Comparison of ENCODE assay signal across 22 mouse cellular contexts in genomic region chr3:126613510-126614128, GRCm38 (mm10). TPM values are rescaled to one million over a fixed set of nuclear protein-coding genes. Genes with fewer than 3 reads are reported as not detected.
DNase-seq lines count a peak whose midpoint lies in the region; ATAC-seq and TF ChIP-seq lines count a peak whose summit lies in the region.
"Had no signal": no experiment of that assay in that cellular context is flagged by ENCODE, and none has a peak within 500 bp of the region (broad histone marks: within the 10 kb centered on the region; RNA-seq: fewer than 3 reads in every experiment).

No protein-coding gene starts in this region.

- peak overlapping the region; percentile 11 for H3K9ac ChIP-seq in CH12.LX (ENCODE audit: insufficient read depth, low read depth)
- no peak overlapping the region for H3K9ac ChIP-seq in neural tube, embryonic 15.5 days (replicated peaks)
- no peak overlapping the region for H3K9ac ChIP-seq in hindbrain, embryonic 11.5 days (ENCODE audit: low read depth, low read length)
- H3K9ac ChIP-seq: forebrain, postnatal 0 days; hindbrain, embryonic 12.5 days; limb, embryonic 12.5 days; liver, embryonic 12.5 days; neural tube, embryonic 13.5 days had no signal

- no peak overlapping the region for H3K4me3 ChIP-seq in kidney, adult 2 months (ENCODE audit: insufficient read depth, low read depth, low read length)
- peak overlapping the region; percentile 20 to 36 (median 35) for H3K4me3 ChIP-seq in CH12.LX (replicated peaks in 1 of 3; ENCODE audit: low read depth in 2 of 3, low read length in 2 of 3, poor library complexity in 1 of 3)
- H3K4me3 ChIP-seq in macrophage (ENCODE audit: inconsistent target), result no peak overlapping the region
- H3K4me3 ChIP-seq in neural tube, embryonic 15.5 days (replicated peaks), result no peak overlapping the region
- no peak overlapping the region for H3K4me3 ChIP-seq in hindbrain, embryonic 11.5 days (ENCODE audit: low read depth, low read length)
- H3K4me3 ChIP-seq: forebrain, embryonic 10.5 days; gastrocnemius, adult 2 months; hindbrain, embryonic 12.5 days; limb, embryonic 12.5 days; liver, embryonic 12.5 days; midbrain, embryonic 10.5 days; neural tube, embryonic 13.5 days had no signal

- in situ Hi-C loops in CH12.LX (cut with MboI; ENCODE audit: low pct_ligation_motif_present, low pct_unique_long_range_greater_than_20kb, low sequenced_read_pairs), result no loop called here

- TF ChIP-seq RAD21 in CH12.LX (IDR thresholded peaks at IDR 0.05; ENCODE audit: low read depth, low read length), result no peak; the same call in 1 of the 2 replicates

- dilution Hi-C loops in CH12.LX (cut with MboI; ENCODE audit: extremely low pct_ligation_motif_present, extremely low pct_unique_long_range_greater_than_20kb, low sequenced_read_pairs), result no loop called here

- TF ChIP-seq EP300 in CH12.LX (IDR thresholded peaks at IDR 0.05; ENCODE audit: low read length), result peak; percentile 95

- peaks cover 5% of the 10 kb centered on the region; the same call in 1 of the 2 replicates for H3K4me1 ChIP-seq in kidney, adult 2 months (ENCODE audit: control insufficient read depth, insufficient read depth, low read length)
- peaks cover 4 to 60% of the 10 kb centered on the region in 2 experiments; a peak in 3 of 4 replicates for H3K4me1 ChIP-seq in CH12.LX (ENCODE audit: control insufficient read depth in 1 of 2, insufficient read depth in 2 of 2)
- H3K4me1 ChIP-seq in neural tube, embryonic 15.5 days, result peaks cover 31% of the 10 kb centered on the region
- H3K4me1 ChIP-seq in hindbrain, embryonic 11.5 days (replicated peaks; ENCODE audit: control insufficient read depth, insufficient read depth, low read length), result no peaks in the 10 kb centered on the region
- H3K4me1 ChIP-seq: hindbrain, embryonic 12.5 days had no signal

- peak overlapping the region; percentile 32 for H3K4me2 ChIP-seq in CH12.LX (ENCODE audit: insufficient read depth, low read depth, poor library complexity, severe bottlenecking)
- no peak overlapping the region for H3K4me2 ChIP-seq in neural tube, embryonic 15.5 days
- H3K4me2 ChIP-seq in hindbrain, embryonic 11.5 days (replicated peaks; ENCODE audit: low read depth, low read length), result no peak overlapping the region
- H3K4me2 ChIP-seq: hindbrain, embryonic 12.5 days; limb, embryonic 12.5 days; liver, embryonic 12.5 days; neural tube, embryonic 13.5 days had no signal

- no peak for ATAC-seq in neural tube, embryonic 15.5 days (ENCODE audit: low FRiP score)
- ATAC-seq in hindbrain, embryonic 11.5 days (ENCODE audit: low FRiP score), result no peak
- ATAC-seq: forebrain, postnatal 0 days; liver, embryonic 12.5 days; Patski had no signal

- peak; percentile 36 for DNase-seq in kidney, adult 2 months
- DNase-seq in kidney, adult 11 months, result no peak
- DNase-seq in A20 (ENCODE audit: low read depth, low spot score), result peak; percentile 39
- DNase-seq in CH12.LX (ENCODE audit: extremely low read depth), result no peak
- DNase-seq in neural tube, embryonic 10.5 days (ENCODE audit: extremely low spot score, low spot score), result no peak
- no peak for DNase-seq in hindbrain, embryonic 11.5 days (ENCODE audit: low spot score)
- DNase-seq: cerebellum, postnatal 36 days; forebrain, postnatal 0 days; gastrocnemius, adult 2 months; heart, adult 18-20 months; kidney, postnatal 4 days; lung, adult 2 months; thymus, postnatal 14 days had no signal

- WGBS in kidney, adult 2 months, result 37% methylated on average over 11 of the region's 11 CpGs
- WGBS in macrophage (ENCODE audit: missing documents), result 22% methylated on average over 10 of the region's 11 CpGs
- 66% methylated on average over 11 of the region's 11 CpGs for WGBS in neural tube, embryonic 15.5 days
- WGBS in hindbrain, embryonic 11.5 days, result 73% methylated on average over 11 of the region's 11 CpGs

- no peak for TF ChIP-seq CTCF in kidney, adult 2 months (conservative IDR thresholded peaks at IDR 0.05; ENCODE audit: insufficient read depth, insufficient read length, low read depth, low read length)
- no peak for TF ChIP-seq CTCF in CH12.LX (conservative IDR thresholded peaks at IDR 0.05 in 1 of 2, IDR thresholded peaks at IDR 0.05 in 1 of 2; ENCODE audit: low read depth in 2 of 2, low read length in 2 of 2)

- no peaks in the 10 kb centered on the region for H3K36me3 ChIP-seq in kidney, adult 2 months (ENCODE audit: control insufficient read depth, insufficient read depth, low read length)
- peaks cover 7 to 30% of the 10 kb centered on the region in 2 experiments for H3K36me3 ChIP-seq in CH12.LX (replicated peaks in 1 of 2; ENCODE audit: control insufficient read depth in 1 of 2, insufficient read depth in 1 of 2, low read length in 1 of 2)
- no peaks in the 10 kb centered on the region for H3K36me3 ChIP-seq in macrophage (ENCODE audit: inconsistent target)
- H3K36me3 ChIP-seq in neural tube, embryonic 15.5 days, result peaks cover 7% of the 10 kb centered on the region; the same call in 1 of the 2 replicates
- H3K36me3 ChIP-seq in hindbrain, embryonic 11.5 days (ENCODE audit: control insufficient read depth, insufficient read depth, low read length), result no peaks in the 10 kb centered on the region
- H3K36me3 ChIP-seq: hindbrain, embryonic 12.5 days; limb, embryonic 12.5 days; liver, embryonic 12.5 days; midbrain, embryonic 10.5 days had no signal

- no peak overlapping the region for H3K27ac ChIP-seq in kidney, adult 2 months (ENCODE audit: insufficient read depth, low read depth, low read length)
- H3K27ac ChIP-seq in CH12.LX (ENCODE audit: insufficient read depth, low read depth) (peak overlapping the region; percentile 94), macrophage (peak overlapping the region; percentile 53)
- H3K27ac ChIP-seq in neural tube, embryonic 15.5 days (replicated peaks), result no peak overlapping the region
- H3K27ac ChIP-seq in hindbrain, embryonic 11.5 days (ENCODE audit: low read depth, low read length), result no peak overlapping the region
- H3K27ac ChIP-seq: forebrain, embryonic 10.5 days; hindbrain, embryonic 12.5 days; limb, embryonic 12.5 days; liver, embryonic 12.5 days; midbrain, embryonic 10.5 days; neural tube, embryonic 13.5 days had no signal

- no peak for TF ChIP-seq POLR2A in kidney, adult 2 months (IDR thresholded peaks at IDR 0.05; ENCODE audit: low read depth, low read length)
- no peak; the same call in 1 of the 2 replicates for TF ChIP-seq POLR2A in CH12.LX (IDR thresholded peaks at IDR 0.05; ENCODE audit: low read depth, low read length)

- peaks cover 74% of the 10 kb centered on the region for H3K79me2 ChIP-seq in CH12.LX (replicated peaks; ENCODE audit: control insufficient read depth, extremely low read depth, insufficient read depth, poor library complexity, severe bottlenecking)
- H3K79me2 ChIP-seq in macrophage (ENCODE audit: inconsistent target), result peaks cover 88% of the 10 kb centered on the region

- peaks cover 15% of the 10 kb centered on the region for H3K9me3 ChIP-seq in CH12.LX (replicated peaks; ENCODE audit: low read length)
- no peaks in the 10 kb centered on the region for H3K9me3 ChIP-seq in neural tube, embryonic 15.5 days (replicated peaks)
- H3K9me3 ChIP-seq in hindbrain, embryonic 11.5 days (ENCODE audit: control insufficient read depth, low read length), result no peaks in the 10 kb centered on the region
- H3K9me3 ChIP-seq: forebrain, embryonic 10.5 days; hindbrain, embryonic 12.5 days; limb, embryonic 12.5 days; liver, embryonic 12.5 days; midbrain, embryonic 10.5 days; neural tube, embryonic 13.5 days had no signal

- H3K27me3 ChIP-seq in kidney, adult 2 months (replicated peaks; ENCODE audit: control insufficient read depth, insufficient read depth, low read length), result no peaks in the 10 kb centered on the region
- no peaks in the 10 kb centered on the region for H3K27me3 ChIP-seq in CH12.LX (replicated peaks)
- no peaks in the 10 kb centered on the region for H3K27me3 ChIP-seq in neural tube, embryonic 15.5 days (replicated peaks)
- no peaks in the 10 kb centered on the region for H3K27me3 ChIP-seq in hindbrain, embryonic 11.5 days (ENCODE audit: control insufficient read depth, insufficient read depth, low read length)
- H3K27me3 ChIP-seq: hindbrain, embryonic 12.5 days; limb, embryonic 12.5 days; liver, embryonic 12.5 days; neural tube, embryonic 13.5 days; Patski had no signal

TF ChIP-seq in CH12.LX, 34 proteins besides CTCF, POLR2A, EP300 and RAD21 (continues in another document):
- TF ChIP-seq MAZ (IDR thresholded peaks at IDR 0.05; ENCODE audit: low read depth, low read length) (no peak), ZKSCAN1 (IDR thresholded peaks at IDR 0.05; ENCODE audit: borderline replicate concordance, low read depth, low read length) (no peak), MAFK (IDR thresholded peaks at IDR 0.05; ENCODE audit: insufficient replicate concordance, low read length) (0 out of 2 replicates have a peak, but pooled peaks have one; percentile 64), NELFE (IDR thresholded peaks at IDR 0.05; ENCODE audit: low read depth, low read length) (no peak), CHD2 (IDR thresholded peaks at IDR 0.05; ENCODE audit: low read length) (peak; percentile 46; the same call in 1 of the 2 replicates), POLR2AphosphoS2 (IDR thresholded peaks at IDR 0.05; ENCODE audit: low read depth, low read length) (no peak), CHD1 (IDR thresholded peaks at IDR 0.05; ENCODE audit: low read depth, low read length) (0 out of 2 replicates have a peak, but pooled peaks have one; percentile 17), PAX5 (IDR thresholded peaks at IDR 0.05; ENCODE audit: low read length) (no peak), SMC3 (IDR thresholded peaks at IDR 0.05; ENCODE audit: low read depth, low read length) (0 out of 2 replicates have a peak, but pooled peaks have one; percentile 3), UBTF (IDR thresholded peaks at IDR 0.05; ENCODE audit: low read depth, low read length) (no peak), ZC3H11A (IDR thresholded peaks at IDR 0.05; ENCODE audit: low read depth, low read length) (no peak), USF2 (conservative IDR thresholded peaks at IDR 0.05; ENCODE audit: low read depth, low read length) (no peak), RCOR1 (conservative IDR thresholded peaks at IDR 0.05; ENCODE audit: low read depth, low read length) (0 out of 2 replicates have a peak, but pooled peaks have one; percentile 55)

RNA-seq across cellular contexts. Expression of gene Camk2d, which starts 17.5 kb away (rescaled TPM):
- polyA plus RNA-seq in kidney, adult 2 months (2012; rRNA removed), result 31.2 and 37.9 TPM in 2 replicates
- 59.7 and 80.4 TPM in 2 replicates for total RNA-seq in CH12.LX (2012; rRNA removed)
- 64.6 and 77.3 TPM in 2 replicates for total RNA-seq in CH12.LX (2014; rRNA removed)
- polyA plus RNA-seq in CH12.LX (2012; ENCODE audit: insufficient read length, low read depth), result 66.1 and 68.9 TPM in 2 replicates
- 1,000 to 10,000 TPM in 2 of 26 experiments, 100 to 1,000 TPM in 24; 279 to 1,204 (median 350) TPM for total RNA-seq in macrophage (2018; cell fraction: chromatin; rRNA removed)
- 100 to 1,000 TPM in 2 of 26 experiments, 10 to 100 TPM in 24; 62.6 to 103 (median 86.1) TPM for total RNA-seq in macrophage (2018; cell fraction: cytosol; rRNA removed)
- 1,000 to 10,000 TPM in 1 of 26 experiments, 100 to 1,000 TPM in 25; 170 to 1,142 (median 219) TPM for total RNA-seq in macrophage (2018; cell fraction: nucleus; rRNA removed)
- 34.7 to 93.5 TPM (median 69.7 TPM) in 3 replicates for polyA plus RNA-seq in macrophage (2018)
- 119 and 134 TPM in 2 replicates for polyA plus RNA-seq in neural tube, embryonic 15.5 days (2015; fragmentation: Nextera tagmentation; extraction: Ambion mirVana)
- 15.7 and 20.6 TPM in 2 replicates for polyA plus RNA-seq in hindbrain, embryonic 11.5 days (2014; fragmentation: Nextera tagmentation; extraction: Ambion mirVana)

Comparison
In these comparisons a context has a peak if more than half of its experiments do, and no peak if none do; other contexts are left out.
1. DNase-seq: peak in kidney, adult 2 months (single experiment) and A20 (single experiment); none in kidney, adult 11 months (single experiment), CH12.LX (single experiment), neural tube, embryonic 10.5 days (single experiment) and hindbrain, embryonic 11.5 days (single experiment).
2. H3K27ac ChIP-seq: peak in CH12.LX (single experiment) and macrophage (single experiment); none in kidney, adult 2 months (single experiment), neural tube, embryonic 15.5 days (single experiment) and hindbrain, embryonic 11.5 days (single experiment).
3. H3K4me3 ChIP-seq: peak in CH12.LX (3 of 3); none in kidney, adult 2 months (single experiment), macrophage (single experiment), neural tube, embryonic 15.5 days (single experiment) and hindbrain, embryonic 11.5 days (single experiment).